Mouse (Mus musculus) MEL (cell line): ENCODE data around the gene Haus6. TPM values are rescaled to one million over a fixed set of nuclear protein-coding genes. Genes with fewer than 3 reads are reported as not detected.

Experiments
- DNase-seq: peaks from one replicate; pipeline ENCODE4 v3.0.0; 2011; ENCODE audit warnings: low read depth, low spot score
- H3K27ac ChIP-seq: 2 replicates; pipeline ENCODE4 v1.5.1; 2012; ENCODE audit warnings: low read depth, mild to moderate bottlenecking, control low read depth, low read length, moderate library complexity; ENCODE audit not compliant: control insufficient read depth
- H3K27me3 ChIP-seq, 2 experiments: fragments of 150-350 bp in 1 of 2; sonication (generic) in 1 of 2; 2 replicates each; pipeline ENCODE4 v1.6.1; 2012; ENCODE audit warnings: low read length in 2 of 2, mild to moderate bottlenecking in 2 of 2, improper control_type of control experiment in 1 of 2, moderate library complexity in 1 of 2; ENCODE audit not compliant: insufficient read depth in 2 of 2, control insufficient read depth in 1 of 2
- H3K36me3 ChIP-seq, 2 experiments: 2 replicates each; pipeline ENCODE4 v1.6.1; 2012 to 2014; ENCODE audit warnings: low read length in 2 of 2, improper control_type of control experiment in 1 of 2, inconsistent platforms in 1 of 2, mild to moderate bottlenecking in 1 of 2; ENCODE audit not compliant: insufficient read depth in 2 of 2, control insufficient read depth in 1 of 2
- H3K4me1 ChIP-seq, 2 experiments: fragments of 150-350 bp in 1 of 2; sonication (generic) in 1 of 2; 2 replicates each; pipeline ENCODE4 v1.6.1; 2012; ENCODE audit warnings: low read length in 2 of 2, improper control_type of control experiment in 1 of 2, mild to moderate bottlenecking in 1 of 2; ENCODE audit not compliant: insufficient read depth in 2 of 2, control insufficient read depth in 1 of 2
- H3K4me3 ChIP-seq, 2 experiments: fragments of 150-350 bp in 1 of 2; sonication (generic) in 1 of 2; 2 replicates each; pipeline ENCODE4 v1.5.1; 2012; ENCODE audit warnings: low read depth in 2 of 2, low read length in 2 of 2, mild to moderate bottlenecking in 2 of 2, moderate library complexity in 2 of 2, control low read depth in 1 of 2, improper control_type of control experiment in 1 of 2; ENCODE audit not compliant: control insufficient read depth in 1 of 2, insufficient read depth in 1 of 2
- H3K79me2 ChIP-seq: 2 replicates; pipeline ENCODE4 v1.6.1; 2012; ENCODE audit warnings: mild to moderate bottlenecking, low read length, moderate library complexity; ENCODE audit not compliant: control insufficient read depth, poor library complexity, insufficient read depth
- H3K9ac ChIP-seq: 2 replicates; pipeline ENCODE4 v1.6.1; 2012; ENCODE audit warnings: low read depth, mild to moderate bottlenecking, control low read depth, low read length, moderate library complexity; ENCODE audit not compliant: control insufficient read depth, poor library complexity, severe bottlenecking
- H3K9me3 ChIP-seq: fragments of 150-350 bp; sonication (generic); replicated peaks from 2 replicates; pipeline ENCODE4 v1.6.1; 2012; ENCODE audit warnings: mild to moderate bottlenecking, low read length, improper control_type of control experiment, moderate library complexity; ENCODE audit not compliant: insufficient read depth
- CTCF ChIP-seq, 3 experiments: IDR thresholded peaks in 2 of 3; conservative IDR thresholded peaks in 1 of 3; 2 replicates each; pipeline ENCODE4 v1.5.1; 2011 to 2012; ENCODE audit warnings: low read length in 3 of 3, low read depth in 2 of 3, mild to moderate bottlenecking in 2 of 3, improper control_type of control experiment in 1 of 3, inconsistent platforms in 1 of 3, mixed read lengths in 1 of 3, moderate library complexity in 1 of 3; ENCODE audit not compliant: control insufficient read depth in 1 of 3, insufficient read depth in 1 of 3, poor library complexity in 1 of 3, severe bottlenecking in 1 of 3
- E2F4 ChIP-seq: IDR thresholded peaks from 2 replicates; pipeline ENCODE4 v1.6.1; 2011; ENCODE audit warnings: low read depth, low read length, improper control_type of control experiment, borderline replicate concordance
- GABPA ChIP-seq: IDR thresholded peaks from 2 replicates; pipeline ENCODE4 v1.6.1; 2012; ENCODE audit warnings: low read depth, mild to moderate bottlenecking, inconsistent platforms, low read length, improper control_type of control experiment, moderate library complexity
- JUND ChIP-seq: IDR thresholded peaks from 2 replicates; pipeline ENCODE4 v1.6.1; 2011; ENCODE audit warnings: low read depth, mild to moderate bottlenecking, improper control_type of control experiment, low read length
- KAT2A ChIP-seq: conservative IDR thresholded peaks from 2 replicates; pipeline ENCODE4 v1.6.1; 2012; ENCODE audit warnings: low read depth, low read length, improper control_type of control experiment, inconsistent platforms
- MAX ChIP-seq: IDR thresholded peaks from 2 replicates; pipeline ENCODE4 v1.6.1; 2011; ENCODE audit warnings: low read length, improper control_type of control experiment
- MYB ChIP-seq: IDR thresholded peaks from 2 replicates; pipeline ENCODE4 v1.6.1; 2011; ENCODE audit warnings: mild to moderate bottlenecking, low read depth, low read length, improper control_type of control experiment
- MYC ChIP-seq: IDR thresholded peaks from 2 replicates; pipeline ENCODE4 v1.6.1; 2011; ENCODE audit warnings: low read depth, mild to moderate bottlenecking, low read length, improper control_type of control experiment, moderate library complexity
- POLR2AphosphoS2 ChIP-seq: IDR thresholded peaks from 2 replicates; pipeline ENCODE4 v1.6.1; 2011; ENCODE audit warnings: low read length, improper control_type of control experiment
- RAD21 ChIP-seq: IDR thresholded peaks from 2 replicates; pipeline ENCODE4 v1.6.1; 2011; ENCODE audit warnings: mild to moderate bottlenecking, low read depth, low read length, improper control_type of control experiment
- RCOR1 ChIP-seq: IDR thresholded peaks from 2 replicates; pipeline ENCODE4 v1.6.1; 2012; ENCODE audit warnings: low read depth, mild to moderate bottlenecking, inconsistent platforms, low read length, improper control_type of control experiment
- SMC3 ChIP-seq: IDR thresholded peaks from 2 replicates; pipeline ENCODE4 v1.6.1; 2011; ENCODE audit warnings: low read depth, low read length, improper control_type of control experiment
- TAL1 ChIP-seq: IDR thresholded peaks from 2 replicates; pipeline ENCODE4 v1.6.1; 2012; ENCODE audit warnings: mild to moderate bottlenecking, inconsistent platforms, low read length, moderate library complexity, mixed read lengths
- TCF12 ChIP-seq: IDR thresholded peaks from 2 replicates; pipeline ENCODE4 v1.6.1; 2014; ENCODE audit warnings: low read depth, mild to moderate bottlenecking, inconsistent platforms, low read length, improper control_type of control experiment, moderate library complexity
- UBTF ChIP-seq: IDR thresholded peaks from 2 replicates; pipeline ENCODE4 v1.6.1; 2012; ENCODE audit warnings: low read depth, mild to moderate bottlenecking, inconsistent platforms, low read length, improper control_type of control experiment, moderate library complexity, borderline replicate concordance; ENCODE audit not compliant: insufficient read depth
- USF2 ChIP-seq, 2 experiments: IDR thresholded peaks; 2 replicates each; pipeline ENCODE4 v1.6.1; 2011 to 2012; ENCODE audit warnings: improper control_type of control experiment in 2 of 2, low read length in 2 of 2, borderline replicate concordance in 1 of 2, inconsistent platforms in 1 of 2, low read depth in 1 of 2, mild to moderate bottlenecking in 1 of 2; ENCODE audit not compliant: insufficient read depth in 1 of 2
- ZC3H11A ChIP-seq: IDR thresholded peaks from 2 replicates; pipeline ENCODE4 v1.6.1; 2012; ENCODE audit warnings: low read depth, mild to moderate bottlenecking, inconsistent platforms, low read length, improper control_type of control experiment
- polyA plus RNA-seq, 2 experiments: library from polyadenylated mRNA; stranded (reverse) in 1 of 2; unstranded in 1 of 2; fragments of >175 nt in 1 of 2; fragments of >200 nt in 1 of 2; gene quantifications; 2 replicates each; pipeline versions ENCODE4 v1.2.1 to v1.2.4; 2012; ENCODE audit warnings: low replicate concordance in 2 of 2, low read depth in 1 of 2; ENCODE audit not compliant: insufficient read length in 2 of 2, insufficient read depth in 1 of 2, missing spikeins in 1 of 2
- total RNA-seq: library from RNA; depleted of rRNA; stranded (reverse); fragments of 300-350 nt; gene quantifications from 2 replicates; pipeline ENCODE4 v1.2.3, GENCODE M21; 2012

The Haus6 gene
- total and polyA plus RNA-seq, 3 experiments, result 22.1 to 41.3 TPM; not detected in 1

DNA sequence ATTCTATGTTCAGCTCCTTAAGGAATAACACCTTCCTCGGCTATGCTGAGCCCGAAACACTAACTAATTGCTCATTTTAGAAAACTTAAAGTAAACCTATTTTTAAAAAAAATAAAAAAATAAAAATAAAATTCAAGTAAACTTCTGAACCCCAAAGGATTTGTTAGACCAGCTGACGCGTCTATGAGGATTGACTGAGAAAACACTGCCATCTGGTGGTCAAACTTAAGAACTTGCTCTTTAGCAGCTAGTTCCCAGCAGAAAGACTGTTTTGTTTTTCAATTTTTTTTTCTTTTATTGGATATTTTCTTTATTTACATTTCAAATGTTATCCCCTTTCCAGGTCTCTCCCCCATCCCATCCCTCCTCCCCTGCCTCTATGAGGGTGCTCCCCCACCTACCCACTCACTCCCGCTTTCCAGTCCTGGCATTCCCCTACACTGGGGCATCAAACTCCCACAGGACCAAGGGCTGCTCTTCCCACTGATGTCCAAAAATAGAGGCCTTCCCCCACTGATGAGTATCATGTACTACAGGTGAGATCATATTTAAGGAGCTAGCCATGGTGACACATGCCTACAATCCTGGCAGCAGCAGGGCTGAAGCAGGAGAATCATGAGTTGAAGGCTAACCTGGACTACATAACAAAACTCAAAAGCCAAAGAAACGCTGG lies 56.7 kb downstream of the Haus6 start (continued):
- TF ChIP-seq USF2 (IDR thresholded peaks at IDR 0.05; ENCODE audit: borderline replicate concordance in 1 of 2, insufficient read depth in 1 of 2, low read depth in 1 of 2, low read length in 2 of 2) (no peak), GABPA (no peak), KAT2A (no peak), POLR2AphosphoS2 (no peak), E2F4 (no peak), RCOR1 (no peak), MYB (no peak), TCF12 (no peak)

DNA sequence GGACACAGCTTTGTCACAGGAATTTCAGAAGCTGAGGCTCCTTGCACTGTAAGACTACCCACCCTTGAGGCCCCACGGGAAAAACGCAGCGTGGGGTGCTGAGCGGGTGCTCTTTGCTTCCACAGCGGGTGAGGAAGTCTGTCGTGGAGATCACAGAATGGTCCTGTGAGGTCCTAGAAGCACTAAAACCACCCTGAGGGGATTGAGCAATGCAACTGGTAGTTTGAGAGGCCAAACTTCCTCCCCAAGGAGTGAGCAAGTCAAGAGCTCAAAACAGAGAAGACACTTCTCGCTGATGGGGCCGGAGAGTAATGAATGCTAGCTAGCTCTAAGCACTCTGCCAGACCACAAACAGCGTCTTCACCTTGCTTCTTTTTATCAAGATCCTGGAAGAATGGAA lies 63.5 kb downstream of the Haus6 start:
- DNase-seq, result no peak
- no peak overlapping the region for H3K9ac ChIP-seq
- TF ChIP-seq TAL1 (no peak), MAX (no peak), KAT2A (no peak), MYC (no peak)
- H3K27ac ChIP-seq, result no peak overlapping the region
- no peaks in the 10 kb centered on the region for H3K9me3 ChIP-seq
- H3K4me3 ChIP-seq, result no peak overlapping the region
- no peaks in the 10 kb centered on the region for H3K4me1 ChIP-seq
- no peaks in the 10 kb centered on the region for H3K36me3 ChIP-seq
- no peaks in the 10 kb centered on the region for H3K79me2 ChIP-seq
- peaks cover under 1 to 6% of the 10 kb centered on the region in 2 experiments; a peak in 3 of 4 replicates for H3K27me3 ChIP-seq

DNA sequence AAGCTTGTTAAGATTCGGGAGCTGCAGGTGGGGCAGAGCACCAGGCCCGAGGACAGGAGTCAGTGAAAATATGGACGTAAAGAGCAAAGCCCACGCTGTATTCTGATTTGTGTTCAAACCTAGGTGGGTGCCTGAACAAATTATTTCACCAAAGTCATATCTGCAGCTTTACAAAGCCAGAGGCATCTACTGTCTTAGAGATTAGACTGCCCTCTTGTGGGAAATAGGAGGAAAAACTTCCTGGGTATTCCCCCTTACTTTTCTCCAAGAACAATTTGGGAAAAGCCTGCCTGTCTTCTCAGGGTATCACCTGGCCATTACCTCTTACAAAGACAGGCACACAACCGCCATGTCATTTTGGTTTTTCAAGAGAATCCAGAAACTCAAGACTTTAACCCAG lies 66.2 kb downstream of the Haus6 start:
- H3K9ac ChIP-seq, result no peak overlapping the region
- H3K27ac ChIP-seq, result no peak overlapping the region
- no peaks in the 10 kb centered on the region for H3K9me3 ChIP-seq
- H3K79me2 ChIP-seq, result no peaks in the 10 kb centered on the region
- TF ChIP-seq UBTF (no peak), JUND (no peak), SMC3 (peak; percentile 69), RAD21 (peak; percentile 54), CTCF (IDR thresholded peaks at IDR 0.05 in 2 of 3, conservative IDR thresholded peaks at IDR 0.05 in 1 of 3; ENCODE audit: control insufficient read depth in 1 of 3, insufficient read depth in 1 of 3, low read depth in 2 of 3, low read length in 3 of 3, poor library complexity in 1 of 3, severe bottlenecking in 1 of 3) (peak; percentile 7 to 66 (median 52); a peak in 4 of 6 replicates), ZC3H11A (peak; percentile 43)
- TF ChIP-seq, all 39 proteins: peak for 4
- DNase-seq, result peak; percentile 30
- peaks cover 0 to 10% of the 10 kb centered on the region in 2 experiments; a peak in 2 of 4 replicates for H3K27me3 ChIP-seq
- no peaks in the 10 kb centered on the region for H3K36me3 ChIP-seq
- no peaks in the 10 kb centered on the region for H3K4me1 ChIP-seq
- no peak overlapping the region for H3K4me3 ChIP-seq
